Mouse (Mus musculus) hindbrain, embryonic 16.5 days (tissue): ENCODE results near the gene H2-Aa. TPM values are rescaled to one million over a fixed set of nuclear protein-coding genes. Genes with fewer than 3 reads are reported as not detected.

ENCODE experiments used
- ATAC-seq: fragments of 200-750 bp; cut with Nextera tagmentation; 2 replicates; pipeline ENCODE4 v1.8.0; 2017; ENCODE audit warnings: moderate TSS enrichment, moderate library complexity
- H3K27ac ChIP-seq: fragments of 300-500 bp; sonication (generic); 2 replicates; pipeline ENCODE4 v1.5.1; 2014; ENCODE audit warnings: low read depth, mild to moderate bottlenecking, control low read depth, low read length, moderate library complexity
- H3K27me3 ChIP-seq: fragments of 300-500 bp; sonication (generic); replicated peaks from 2 replicates; pipeline ENCODE4 v1.6.1; 2014; ENCODE audit warnings: low read length; ENCODE audit not compliant: control insufficient read depth, insufficient read depth
- H3K36me3 ChIP-seq: fragments of 300-500 bp; sonication (generic); 2 replicates; pipeline ENCODE4 v1.6.1; 2014; ENCODE audit warnings: mild to moderate bottlenecking, low read length, moderate library complexity, mixed read lengths; ENCODE audit not compliant: control insufficient read depth, insufficient read depth
- H3K4me1 ChIP-seq: fragments of 300-500 bp; sonication (generic); 2 replicates; pipeline ENCODE4 v1.6.1; 2014; ENCODE audit warnings: low read depth, low read length; ENCODE audit not compliant: control insufficient read depth, insufficient read depth
- H3K4me2 ChIP-seq: fragments of 300-500 bp; sonication (generic); 2 replicates; pipeline ENCODE4 v1.6.1; 2014; ENCODE audit warnings: mild to moderate bottlenecking, low read length, control low read depth, moderate library complexity
- H3K4me3 ChIP-seq: fragments of 300-500 bp; sonication (generic); 2 replicates; pipeline ENCODE4 v1.5.1; 2014; ENCODE audit warnings: mild to moderate bottlenecking, low read length, control low read depth, moderate library complexity
- H3K9ac ChIP-seq: fragments of 300-500 bp; sonication (generic); 2 replicates; pipeline ENCODE4 v1.6.1; 2014; ENCODE audit warnings: low read depth, mild to moderate bottlenecking, control low read depth, low read length, moderate library complexity
- H3K9me3 ChIP-seq: fragments of 300-500 bp; sonication (generic); 2 replicates; pipeline ENCODE4 v1.6.1; 2014; ENCODE audit warnings: mild to moderate bottlenecking, low read length, moderate library complexity; ENCODE audit not compliant: control insufficient read depth
- WGBS: fragments of 180-500 bp; shearing (Covaris S2); extraction: QIAGEN DNeasy Blood & Tissue Kit; methylation state at CpG from one replicate; pipeline ENCODE4 v1.1.7; 2014; 5-methylcytosine and 5-hydroxymethylcytosine counted together
- polyA plus RNA-seq: library from polyadenylated mRNA; unstranded; fragments of >200 nt; fragmentation: Nextera tagmentation; extraction: Ambion mirVana; gene quantifications from 2 replicates; pipeline ENCODE4 v1.2.1, GENCODE M21; 2015

The H2-Aa gene
- polyA plus RNA-seq, 1 experiment from 2014 or later: 0.59 TPM

DNA sequence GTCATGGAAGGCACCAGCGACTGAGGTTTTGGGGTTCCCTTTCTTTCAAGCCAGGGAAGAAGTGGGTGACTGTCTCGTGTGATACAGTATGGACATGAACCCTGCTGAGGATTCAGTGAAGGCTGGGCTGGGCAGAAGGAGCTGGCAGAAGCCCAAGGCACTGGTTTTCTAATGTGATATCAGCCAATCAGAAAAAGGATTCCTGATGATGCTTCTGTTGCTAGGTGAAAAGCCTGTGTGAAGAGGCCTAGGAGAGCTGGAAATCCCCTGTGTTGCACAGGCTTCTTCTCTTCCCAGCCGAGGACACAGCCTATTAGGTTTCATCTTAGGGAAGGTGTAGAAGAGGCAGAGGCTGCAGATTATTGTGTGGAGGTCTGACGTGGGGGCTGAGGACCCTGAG is 26.1 kb downstream of the H2-Aa start:
- Histone ChIP-seq H3K4me3 (no peak overlapping the region), H3K27ac (no peak overlapping the region), H3K36me3 (no peaks in the 10 kb centered on the region), H3K4me2 (no peak overlapping the region), H3K4me1 (peaks cover 10% of the 10 kb centered on the region), H3K9me3 (no peaks in the 10 kb centered on the region), H3K9ac (no peak overlapping the region), H3K27me3 (no peaks in the 10 kb centered on the region)
- WGBS: 22% methylated on average over 4 of the region's 4 CpGs
- ATAC-seq: peak; percentile 72

DNA sequence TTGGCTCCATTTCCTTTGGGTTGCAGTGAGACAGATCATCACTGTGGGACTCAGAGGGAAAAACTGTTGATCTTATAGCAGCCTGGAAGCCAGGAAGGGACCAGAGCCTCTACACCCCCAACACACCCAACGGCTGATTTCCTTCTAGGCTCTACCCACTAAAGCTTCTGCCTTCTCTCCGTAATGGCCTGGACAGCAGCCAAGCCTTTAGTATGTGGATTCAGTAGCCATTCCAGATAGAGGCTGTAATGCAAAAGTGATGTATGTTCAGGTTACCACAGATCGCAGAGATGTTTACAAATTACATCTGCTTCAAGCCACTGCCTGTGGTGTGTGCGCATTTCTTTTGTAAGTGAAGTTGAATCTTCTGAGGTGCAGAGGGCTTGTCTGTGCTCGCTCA is 27.1 kb downstream of the H2-Aa start:
- H3K4me3 ChIP-seq: no peak overlapping the region
- H3K9ac ChIP-seq: no peak overlapping the region
- ATAC-seq: no peak
- H3K27ac ChIP-seq: no peak overlapping the region
- no peaks in the 10 kb centered on the region for H3K36me3 ChIP-seq
- 73% methylated on average over 5 of the region's 5 CpGs for WGBS
- peaks cover 10% of the 10 kb centered on the region for H3K4me1 ChIP-seq
- H3K27me3 ChIP-seq: no peaks in the 10 kb centered on the region
- no peaks in the 10 kb centered on the region for H3K9me3 ChIP-seq
- no peak overlapping the region for H3K4me2 ChIP-seq

DNA sequence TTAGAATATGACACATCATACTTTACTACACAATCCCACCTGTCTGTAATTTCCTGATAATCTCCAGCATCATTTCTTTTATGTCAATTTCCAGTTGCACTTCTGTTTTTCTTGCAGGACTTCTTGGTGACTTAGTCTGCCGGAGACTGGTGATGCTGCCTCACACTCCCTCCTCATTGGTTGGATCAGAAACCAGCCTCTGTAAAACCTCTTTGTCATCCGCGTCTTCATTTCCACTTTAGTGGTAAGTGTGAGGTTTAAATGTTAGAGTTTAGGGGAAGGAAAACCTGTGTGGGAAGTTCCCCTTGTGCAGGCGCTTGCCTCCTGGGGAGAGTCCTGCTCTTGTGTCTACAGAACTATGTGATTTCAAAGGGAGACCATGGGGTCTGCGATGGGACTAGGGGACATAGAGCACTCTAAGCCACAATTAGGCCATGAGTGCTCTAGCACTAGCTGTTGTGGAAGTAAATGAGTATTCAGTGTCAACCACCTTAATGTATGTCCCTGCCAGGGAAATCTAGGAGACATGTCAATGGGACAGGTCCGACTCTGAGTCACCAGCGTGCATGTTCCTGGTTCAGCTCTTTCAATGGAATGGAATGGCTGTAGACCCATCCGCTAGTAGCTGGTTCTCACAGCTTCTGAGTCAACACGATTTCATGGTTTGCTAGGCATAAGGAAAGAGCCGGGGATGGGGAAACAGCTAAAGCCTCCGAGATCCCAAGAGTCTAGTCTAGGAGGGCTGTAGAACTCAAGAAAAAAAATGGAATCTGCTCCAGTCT is 29.8 kb downstream of the H2-Aa start, which contains the start of gene H2-Ab1:
TSS of gene H2-Ab1 (plus strand) at position 96 of the 782 bp plus-strand sequence.
- Histone ChIP-seq H3K4me3 (no peak within 1 kb of the TSS), H3K27me3 (no peaks in the 10 kb centered on the region), H3K9me3 (no peaks in the 10 kb centered on the region), H3K36me3 (no peaks in the 10 kb centered on the region), H3K4me1 (no peaks in the 10 kb centered on the region), H3K27ac (no peak within 1 kb of the TSS), H3K4me2 (no peak within 1 kb of the TSS), H3K9ac (no peak within 1 kb of the TSS)
- ATAC-seq: no peak
- 74% methylated on average over 11 of the region's 11 CpGs for WGBS

DNA sequence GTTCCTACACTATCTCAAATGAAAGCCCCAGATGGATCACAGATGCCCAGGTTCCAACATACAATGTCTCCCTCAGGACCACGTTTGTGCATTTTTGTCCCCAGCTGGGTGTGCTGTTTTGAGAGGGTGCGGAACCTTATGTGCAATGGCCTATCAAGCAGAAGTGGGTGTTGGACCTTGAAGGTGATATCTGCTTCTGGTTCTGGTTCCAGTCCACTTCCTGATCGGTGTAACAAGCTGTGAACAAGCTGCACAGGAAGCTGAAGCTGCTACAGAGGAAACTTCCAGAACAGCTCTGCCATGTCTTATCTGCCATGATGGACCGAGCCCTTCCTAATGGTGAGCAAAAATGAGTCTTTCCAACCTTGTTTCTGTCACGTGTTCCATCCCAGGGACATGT is 31.1 kb downstream of the H2-Aa start:
- WGBS: 82% methylated on average over 5 of the region's 5 CpGs

DNA sequence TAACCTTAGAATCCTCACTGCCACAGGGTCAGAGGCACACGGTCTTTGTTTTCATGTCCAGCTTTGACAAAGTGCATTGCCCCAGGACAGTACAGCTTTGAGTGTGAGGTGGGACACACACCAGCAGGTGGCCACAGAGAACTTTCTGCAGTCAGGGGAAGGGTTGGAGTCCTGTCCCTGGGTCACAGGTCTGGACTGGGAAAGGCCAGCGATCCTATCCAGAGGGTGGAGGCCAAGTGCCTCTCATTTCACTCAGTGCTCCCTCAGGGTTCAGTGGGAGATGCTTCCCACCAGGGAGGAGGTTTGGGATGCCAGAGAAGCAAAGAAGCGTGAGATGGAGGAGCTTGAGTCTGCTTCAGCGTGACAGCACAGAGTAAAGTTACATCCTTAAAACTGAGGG is 36.0 kb downstream of the H2-Aa start:
- WGBS: 50% methylated on average over 4 of the region's 4 CpGs
- Histone ChIP-seq H3K4me1 (no peaks in the 10 kb centered on the region), H3K9me3 (no peaks in the 10 kb centered on the region), H3K27ac (no peak overlapping the region), H3K9ac (no peak overlapping the region), H3K36me3 (no peaks in the 10 kb centered on the region), H3K27me3 (no peaks in the 10 kb centered on the region), H3K4me3 (no peak overlapping the region), H3K4me2 (no peak overlapping the region)
- ATAC-seq: no peak

More for the DNA sequence above, 31.1 kb downstream of the H2-Aa start:
- ATAC-seq: no peak
- no peaks in the 10 kb centered on the region for H3K9me3 ChIP-seq
- H3K27me3 ChIP-seq: no peaks in the 10 kb centered on the region
- no peaks in the 10 kb centered on the region for H3K36me3 ChIP-seq
- no peak overlapping the region for H3K9ac ChIP-seq
- no peak overlapping the region for H3K27ac ChIP-seq
- H3K4me2 ChIP-seq: no peak overlapping the region
- no peak overlapping the region for H3K4me3 ChIP-seq
- H3K4me1 ChIP-seq: no peaks in the 10 kb centered on the region

DNA sequence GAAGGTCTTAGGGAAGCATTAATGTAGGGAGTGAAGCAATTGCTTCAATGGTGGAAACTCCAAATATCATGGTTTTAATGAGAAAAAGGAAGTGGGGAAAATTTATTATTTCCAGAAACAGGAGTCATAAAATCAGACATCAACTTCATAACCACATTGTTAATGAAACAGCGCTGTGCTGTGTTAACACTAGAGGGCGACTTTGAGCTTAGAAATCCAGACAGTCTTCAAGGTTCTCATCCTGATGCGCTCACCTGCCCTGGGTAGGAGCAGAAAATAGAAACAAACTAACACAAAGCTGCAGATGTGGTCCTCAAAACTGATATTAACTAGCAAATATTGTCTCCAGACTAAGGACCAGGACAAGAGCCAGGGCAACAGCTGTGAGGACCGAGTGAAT is 37.7 kb downstream of the H2-Aa start:
- Histone ChIP-seq H3K27ac (no peak overlapping the region), H3K9me3 (no peaks in the 10 kb centered on the region), H3K4me1 (no peaks in the 10 kb centered on the region), H3K36me3 (no peaks in the 10 kb centered on the region), H3K27me3 (no peaks in the 10 kb centered on the region), H3K4me2 (no peak overlapping the region), H3K4me3 (no peak overlapping the region), H3K9ac (no peak overlapping the region)
- WGBS: 20% methylated on average over 4 of the region's 4 CpGs
- no peak for ATAC-seq

DNA sequence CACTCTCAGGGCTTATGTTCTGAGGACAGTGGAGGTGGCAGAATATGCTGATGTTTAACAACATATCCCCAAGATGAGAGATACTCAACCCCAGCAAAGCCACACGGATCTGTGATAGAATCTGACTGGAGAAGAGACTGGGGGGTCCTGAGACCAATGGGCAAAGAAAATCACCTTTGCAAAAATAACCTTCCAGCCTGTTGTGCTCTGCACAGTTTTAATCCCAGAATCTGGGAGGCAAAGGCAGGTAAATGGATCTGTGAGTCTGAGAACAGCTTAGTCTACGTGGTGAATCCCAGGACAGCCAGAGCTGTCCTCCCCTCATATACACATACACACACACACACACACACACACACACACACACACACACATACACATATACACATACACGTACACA is 38.3 kb downstream of the H2-Aa start:
- Histone ChIP-seq H3K36me3 (no peaks in the 10 kb centered on the region), H3K9me3 (no peaks in the 10 kb centered on the region), H3K4me1 (no peaks in the 10 kb centered on the region), H3K9ac (no peak overlapping the region), H3K4me2 (no peak overlapping the region), H3K27me3 (no peaks in the 10 kb centered on the region), H3K4me3 (no peak overlapping the region), H3K27ac (no peak overlapping the region)
- 46% methylated on average over 3 of the region's 3 CpGs for WGBS
- no peak for ATAC-seq

DNA sequence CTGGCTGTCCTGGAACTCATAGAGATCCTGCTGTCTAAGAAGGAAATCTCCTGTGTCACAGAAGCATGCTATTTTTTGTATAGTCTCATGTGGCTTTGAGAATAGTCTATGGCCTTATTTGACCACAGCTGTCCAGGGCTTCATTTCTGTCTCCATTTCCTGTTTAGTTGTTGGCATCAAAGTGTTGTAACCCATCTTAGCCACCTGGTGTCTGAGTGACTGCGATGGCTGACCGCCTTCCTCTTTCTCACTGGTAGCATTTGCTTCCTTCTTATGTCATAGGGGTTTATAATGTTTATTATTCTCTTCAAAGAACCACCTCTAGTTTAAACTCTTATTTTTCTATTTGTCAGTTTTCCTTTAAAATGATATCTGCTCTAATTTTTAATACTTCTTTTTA is 38.9 kb downstream of the H2-Aa start:
- H3K4me2 ChIP-seq: no peak overlapping the region
- ATAC-seq: no peak
- 70% methylated on average over 2 of the region's 2 CpGs for WGBS

DNA sequence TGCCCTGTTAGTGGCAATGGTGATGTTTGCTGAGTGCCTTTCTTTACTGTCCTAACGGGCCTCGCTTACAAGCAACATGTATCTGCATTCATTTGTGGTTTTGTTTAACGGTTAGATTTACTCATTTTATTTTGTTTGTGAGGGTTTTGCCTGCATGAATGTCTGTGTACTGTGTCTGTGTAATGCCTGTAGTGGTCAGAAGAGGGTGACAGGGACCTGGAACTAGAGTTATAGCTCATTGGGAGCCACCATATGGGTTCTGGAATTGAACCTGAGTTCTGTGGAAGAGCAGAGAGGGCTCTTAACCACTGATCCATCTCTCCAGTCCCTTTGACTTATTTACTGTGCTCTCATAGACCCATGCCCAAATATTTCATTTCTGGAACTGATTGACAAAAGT is 40.6 kb downstream of the H2-Aa start:
- Histone ChIP-seq H3K9ac (no peak overlapping the region), H3K4me1 (no peaks in the 10 kb centered on the region), H3K9me3 (no peaks in the 10 kb centered on the region; the same call in 1 of the 2 replicates), H3K4me2 (no peak overlapping the region), H3K27me3 (no peaks in the 10 kb centered on the region), H3K4me3 (no peak overlapping the region), H3K36me3 (no peaks in the 10 kb centered on the region), H3K27ac (no peak overlapping the region)
- no peak for ATAC-seq
- WGBS: 91% methylated on average over 3 of the region's 3 CpGs

More for the DNA sequence above, 38.9 kb downstream of the H2-Aa start:
- no peaks in the 10 kb centered on the region for H3K27me3 ChIP-seq
- H3K27ac ChIP-seq: no peak overlapping the region
- no peaks in the 10 kb centered on the region for H3K9me3 ChIP-seq
- no peaks in the 10 kb centered on the region for H3K4me1 ChIP-seq
- no peaks in the 10 kb centered on the region for H3K36me3 ChIP-seq
- H3K9ac ChIP-seq: no peak overlapping the region
- H3K4me3 ChIP-seq: no peak overlapping the region
